Mouse (Mus musculus): Measurements from ENCODE around the gene Ccdc77. TPM values are rescaled to one million over a fixed set of nuclear protein-coding genes. Genes with fewer than 3 reads are reported as not detected.

Ccdc77 gene
- polyA plus RNA-seq, 1 experiment from 2014 or later: 30.1 TPM

DNA sequence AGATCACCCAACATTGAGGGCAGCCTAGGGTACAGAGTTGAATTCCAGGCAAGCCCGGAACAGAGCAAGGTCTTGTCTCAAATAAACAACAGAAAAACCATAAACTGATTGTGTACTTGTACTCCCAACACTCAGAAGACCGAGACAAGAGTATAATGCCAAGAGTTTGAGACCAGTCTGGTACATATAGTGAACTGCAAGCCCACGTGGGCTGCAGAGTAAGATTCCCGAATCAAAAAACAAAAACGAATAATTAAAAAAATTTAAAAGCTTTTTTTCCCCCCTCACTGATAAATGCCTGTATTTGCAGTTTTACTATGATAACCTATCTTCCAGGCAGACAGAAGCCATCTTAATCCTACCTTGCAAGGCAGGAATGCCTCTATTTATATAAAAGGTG, 7.7 kb downstream of the Ccdc77 start:
- peaks cover 11% of the 10 kb centered on the region for H3K4me1 ChIP-seq
- H3K4me3 ChIP-seq: peak overlapping the region; percentile 65
- peak overlapping the region; percentile 87 for H3K27ac ChIP-seq (replicated peaks)
- H3K27me3 ChIP-seq (replicated peaks; ENCODE audit: low read depth, poor library complexity, severe bottlenecking): no peaks in the 10 kb centered on the region
- DNase-seq (ENCODE audit: low spot score): no peak
- 39% methylated on average over 5 of the region's 5 CpGs for WGBS
- H3K9me3 ChIP-seq: no peaks in the 10 kb centered on the region
- H3K36me3 ChIP-seq (replicated peaks): peaks cover 25% of the 10 kb centered on the region

DNA sequence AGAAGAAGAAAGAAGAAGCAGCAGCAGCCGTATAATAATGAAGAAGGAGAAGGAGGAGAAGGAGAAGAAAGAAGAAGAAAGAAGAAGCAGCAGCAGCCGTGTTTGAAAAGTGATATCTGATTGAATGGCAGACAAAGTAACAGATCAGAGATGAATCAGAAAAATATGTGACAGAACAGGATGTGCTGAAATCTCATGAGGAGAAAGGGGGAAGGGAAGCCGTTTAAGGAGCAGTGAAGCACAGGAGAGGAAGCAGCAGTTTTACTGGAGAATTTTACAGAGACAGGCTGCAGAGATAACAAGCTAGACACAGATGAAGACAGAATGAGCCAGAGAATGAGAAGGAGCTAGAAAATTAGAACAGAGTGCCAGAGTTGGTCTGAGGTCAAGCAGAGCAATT, 15.2 kb downstream of the Ccdc77 start:
- H3K27me3 ChIP-seq (replicated peaks; ENCODE audit: low read depth, poor library complexity, severe bottlenecking): no peaks in the 10 kb centered on the region
- H3K27ac ChIP-seq (replicated peaks): no peak overlapping the region
- WGBS: 95% methylated on average over 3 of the region's 3 CpGs
- no peaks in the 10 kb centered on the region for H3K4me1 ChIP-seq
- H3K4me3 ChIP-seq: no peak overlapping the region
- H3K9me3 ChIP-seq: no peaks in the 10 kb centered on the region
- no peak for DNase-seq (ENCODE audit: low spot score)
- H3K36me3 ChIP-seq (replicated peaks): peaks cover 95% of the 10 kb centered on the region

DNA sequence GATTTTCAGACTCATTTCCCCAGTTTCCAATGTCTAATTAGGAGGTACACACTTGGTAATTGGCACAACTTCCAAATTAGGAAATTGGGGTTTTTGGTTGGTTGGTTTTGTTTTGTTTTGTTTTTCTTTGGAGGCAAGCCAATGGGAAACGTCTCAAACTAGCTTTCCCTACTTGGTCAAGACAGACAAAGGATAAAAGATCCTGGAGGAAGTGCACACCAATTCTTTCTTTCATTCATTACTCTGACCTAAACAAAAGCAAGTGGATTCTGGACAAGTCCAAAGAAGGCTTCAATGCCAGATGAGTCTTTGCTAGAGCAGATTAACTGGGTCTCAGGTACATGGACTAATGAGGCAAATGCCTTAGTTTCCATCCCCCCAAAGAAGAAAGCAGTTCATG, 20.2 kb downstream of the Ccdc77 start:
- H3K36me3 ChIP-seq (replicated peaks): peaks cover 98% of the 10 kb centered on the region
- no peak overlapping the region for H3K4me3 ChIP-seq
- 84% methylated on average over 1 of the region's 1 CpGs for WGBS
- no peaks in the 10 kb centered on the region for H3K27me3 ChIP-seq (replicated peaks; ENCODE audit: low read depth, poor library complexity, severe bottlenecking)
- H3K4me1 ChIP-seq: no peaks in the 10 kb centered on the region
- DNase-seq (ENCODE audit: low spot score): no peak
- H3K9me3 ChIP-seq: no peaks in the 10 kb centered on the region
- H3K27ac ChIP-seq (replicated peaks): no peak overlapping the region

DNA sequence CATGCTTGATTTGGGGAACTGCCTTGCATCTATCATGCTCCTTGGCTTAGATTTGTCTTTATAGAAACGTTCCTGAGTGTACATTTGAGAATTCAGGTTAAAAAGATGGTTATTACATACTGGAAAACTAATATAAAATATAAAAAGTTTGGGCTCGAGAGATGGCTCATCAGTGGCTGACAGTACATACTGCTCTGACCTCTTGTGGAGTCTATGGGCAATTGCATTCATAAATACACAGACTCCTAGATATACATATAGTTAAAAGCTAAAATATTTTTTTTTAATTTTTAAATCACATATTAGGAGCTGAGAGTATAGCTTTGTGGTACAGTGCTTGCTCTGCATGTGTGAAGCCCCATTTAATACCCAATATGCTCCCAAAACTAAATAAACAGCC, 31.8 kb downstream of the Ccdc77 start:
- H3K4me1 ChIP-seq: no peaks in the 10 kb centered on the region
- no peaks in the 10 kb centered on the region for H3K27me3 ChIP-seq (replicated peaks; ENCODE audit: low read depth, poor library complexity, severe bottlenecking)
- H3K27ac ChIP-seq (replicated peaks): no peak overlapping the region
- H3K4me3 ChIP-seq: no peak overlapping the region
- 83% methylated on average over 2 of the region's 2 CpGs for WGBS
- DNase-seq (ENCODE audit: low spot score): no peak
- H3K9me3 ChIP-seq: no peaks in the 10 kb centered on the region
- H3K36me3 ChIP-seq (replicated peaks): peaks cover 93% of the 10 kb centered on the region

DNA sequence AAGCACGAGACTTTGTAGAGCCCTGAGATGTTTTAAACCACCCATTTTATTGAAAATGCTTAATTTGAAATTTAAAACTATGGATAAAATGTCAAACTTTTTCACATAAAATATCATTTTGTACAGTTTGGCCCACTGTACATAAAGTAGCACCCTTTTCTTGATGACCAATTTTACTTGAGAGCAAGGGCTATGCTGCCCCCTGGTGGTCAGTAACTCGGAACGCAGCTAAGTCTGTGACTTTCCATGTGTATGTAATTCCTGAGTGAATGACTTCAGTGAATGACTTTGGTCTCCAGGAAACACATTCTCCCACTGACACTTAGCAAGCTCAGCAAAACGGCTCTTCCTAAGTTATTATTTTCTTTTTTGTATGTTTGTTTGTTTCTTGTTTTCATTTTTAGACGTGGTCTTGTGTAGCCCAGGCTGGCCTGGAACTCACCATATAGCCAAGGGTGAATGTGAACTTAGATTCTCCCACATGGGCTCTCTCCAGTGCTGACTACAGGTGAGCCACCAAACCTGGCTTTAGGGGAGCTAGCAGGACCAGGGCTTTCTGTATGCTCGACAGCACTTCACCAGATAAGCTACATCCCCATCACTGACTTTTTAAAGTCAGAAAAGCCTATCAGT, 39.8 kb downstream of the Ccdc77 start:
- Histone ChIP-seq H3K36me3 (replicated peaks) (peaks cover 40% of the 10 kb centered on the region), H3K27me3 (replicated peaks; ENCODE audit: low read depth, poor library complexity, severe bottlenecking) (no peaks in the 10 kb centered on the region), H3K4me1 (no peaks in the 10 kb centered on the region), H3K27ac (replicated peaks) (no peak overlapping the region), H3K9me3 (no peaks in the 10 kb centered on the region), H3K4me3 (no peak overlapping the region)
- 30% methylated on average over 6 of the region's 6 CpGs for WGBS
- DNase-seq (ENCODE audit: low spot score): peak; percentile 68

DNA sequence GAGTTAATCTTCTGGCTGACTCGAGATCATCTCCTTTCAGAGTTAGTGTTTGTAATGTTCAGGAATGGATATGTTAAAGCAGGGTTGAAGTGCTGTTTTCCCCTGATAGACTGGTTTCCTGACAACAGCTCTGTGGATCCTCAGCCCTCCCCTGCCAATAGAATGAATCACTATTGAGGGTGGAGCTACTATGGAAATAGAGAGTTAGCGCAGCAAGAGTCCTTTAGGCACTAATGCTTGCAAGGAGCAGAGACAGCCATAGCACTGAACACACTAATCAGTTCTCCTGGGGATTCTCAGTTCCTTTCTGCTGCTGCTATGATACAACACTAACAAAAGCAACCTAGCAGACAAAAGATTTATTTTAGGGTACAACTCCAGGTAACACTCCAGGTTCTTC, 43.8 kb downstream of the Ccdc77 start:
- DNase-seq (ENCODE audit: low spot score): no peak
- no peaks in the 10 kb centered on the region for H3K4me1 ChIP-seq
- WGBS: 63% methylated on average over 2 of the region's 2 CpGs

DNA sequence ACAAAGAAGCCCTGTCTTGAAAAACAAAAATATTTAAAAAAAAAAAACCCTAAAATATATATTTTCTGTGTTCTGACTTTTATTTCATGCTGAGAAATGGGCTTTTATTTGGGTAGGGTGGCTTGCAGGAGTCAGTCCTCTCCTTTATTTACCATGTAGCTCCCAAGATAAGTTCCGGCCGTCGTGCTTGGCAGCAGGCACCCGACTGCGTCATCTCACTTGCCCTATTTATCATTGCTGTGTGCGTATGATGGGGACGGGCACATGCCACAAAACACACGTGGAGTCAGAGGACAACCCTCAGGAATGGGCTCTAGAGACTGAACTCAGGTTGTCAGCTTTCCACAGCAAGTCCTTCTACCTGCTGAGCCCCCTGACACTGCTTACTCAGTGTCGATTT, 45.0 kb downstream of the Ccdc77 start:
- H3K36me3 ChIP-seq (replicated peaks): peaks cover 9% of the 10 kb centered on the region; the same call in 1 of the 2 replicates
- H3K4me1 ChIP-seq: no peaks in the 10 kb centered on the region
- H3K4me3 ChIP-seq: no peak overlapping the region
- DNase-seq (ENCODE audit: low spot score): no peak
- H3K27me3 ChIP-seq (replicated peaks; ENCODE audit: low read depth, poor library complexity, severe bottlenecking): no peaks in the 10 kb centered on the region
- no peaks in the 10 kb centered on the region for H3K9me3 ChIP-seq
- WGBS: 92% methylated on average over 9 of the region's 9 CpGs
- H3K27ac ChIP-seq (replicated peaks): no peak overlapping the region

More for the DNA sequence above, 43.8 kb downstream of the Ccdc77 start:
- Histone ChIP-seq H3K36me3 (replicated peaks) (peaks cover 20% of the 10 kb centered on the region), H3K27ac (replicated peaks) (no peak overlapping the region), H3K4me3 (no peak overlapping the region), H3K9me3 (no peaks in the 10 kb centered on the region), H3K27me3 (replicated peaks; ENCODE audit: low read depth, poor library complexity, severe bottlenecking) (no peaks in the 10 kb centered on the region)

DNA sequence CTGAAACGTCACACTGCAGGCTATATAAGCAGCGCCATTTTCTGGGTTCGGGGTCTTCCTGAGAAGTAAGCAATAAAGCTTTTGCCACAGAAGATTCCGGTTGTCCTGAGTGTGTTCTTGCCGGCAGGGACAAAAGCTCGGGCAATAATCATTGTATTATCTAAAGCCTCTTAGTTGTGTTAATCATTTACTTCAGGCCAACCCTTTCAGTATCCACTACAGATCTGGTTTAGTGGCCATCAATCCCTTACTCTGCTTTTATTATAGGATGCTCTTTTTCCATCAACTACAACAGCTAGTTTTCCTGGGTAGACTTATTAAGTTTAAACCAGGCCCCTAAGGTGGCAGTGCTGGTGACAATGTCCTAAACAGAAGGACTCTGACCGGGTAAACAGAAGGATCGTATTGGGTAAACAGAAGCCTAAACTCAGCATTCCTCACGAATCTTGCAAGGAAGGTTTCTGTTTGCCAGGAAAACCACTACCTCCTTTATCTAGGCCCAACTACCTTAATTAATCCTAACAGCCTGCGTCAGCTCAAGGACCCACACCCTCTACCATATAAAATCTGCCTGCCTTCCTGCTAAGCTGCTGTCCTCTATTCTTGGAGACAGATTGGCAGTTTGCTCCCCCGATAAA, 45.8 kb downstream of the Ccdc77 start:
- WGBS: 87% methylated on average over 11 of the region's 11 CpGs

DNA sequence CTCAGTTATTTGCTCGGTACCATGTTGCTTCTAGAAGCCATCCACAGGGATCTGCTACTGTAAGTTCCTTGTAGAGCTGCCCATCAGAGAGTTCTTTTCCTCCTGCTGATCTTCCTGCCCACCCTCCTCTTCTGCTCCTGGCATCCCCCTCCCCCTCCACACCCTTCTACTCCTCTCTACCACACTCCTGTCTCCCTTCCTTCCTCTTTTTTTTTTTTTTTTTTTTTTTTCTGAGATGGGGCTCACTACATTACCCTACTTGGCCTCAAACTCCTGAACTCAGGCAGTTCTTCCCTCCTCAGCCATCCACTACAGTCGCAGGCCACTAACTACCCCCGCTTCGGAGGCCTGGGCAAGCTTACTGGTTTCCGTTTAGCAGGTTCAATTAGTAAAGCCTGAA, 51.7 kb downstream of the Ccdc77 start:
- Histone ChIP-seq H3K4me1 (no peaks in the 10 kb centered on the region), H3K27ac (replicated peaks) (no peak overlapping the region), H3K27me3 (replicated peaks; ENCODE audit: low read depth, poor library complexity, severe bottlenecking) (no peaks in the 10 kb centered on the region), H3K9me3 (no peaks in the 10 kb centered on the region), H3K4me3 (no peak overlapping the region), H3K36me3 (replicated peaks) (no peaks in the 10 kb centered on the region)
- 79% methylated on average over 5 of the region's 5 CpGs for WGBS
- DNase-seq (ENCODE audit: low spot score): no peak

More for the DNA sequence above, 45.8 kb downstream of the Ccdc77 start:
- Histone ChIP-seq H3K36me3 (replicated peaks) (0 out of 2 replicates have a peak, but pooled peaks cover 2% of the 10 kb centered on the region), H3K9me3 (no peaks in the 10 kb centered on the region), H3K27ac (replicated peaks) (no peak overlapping the region), H3K4me1 (no peaks in the 10 kb centered on the region), H3K27me3 (replicated peaks; ENCODE audit: low read depth, poor library complexity, severe bottlenecking) (no peaks in the 10 kb centered on the region), H3K4me3 (no peak overlapping the region)
- no peak for DNase-seq (ENCODE audit: low spot score)

DNA sequence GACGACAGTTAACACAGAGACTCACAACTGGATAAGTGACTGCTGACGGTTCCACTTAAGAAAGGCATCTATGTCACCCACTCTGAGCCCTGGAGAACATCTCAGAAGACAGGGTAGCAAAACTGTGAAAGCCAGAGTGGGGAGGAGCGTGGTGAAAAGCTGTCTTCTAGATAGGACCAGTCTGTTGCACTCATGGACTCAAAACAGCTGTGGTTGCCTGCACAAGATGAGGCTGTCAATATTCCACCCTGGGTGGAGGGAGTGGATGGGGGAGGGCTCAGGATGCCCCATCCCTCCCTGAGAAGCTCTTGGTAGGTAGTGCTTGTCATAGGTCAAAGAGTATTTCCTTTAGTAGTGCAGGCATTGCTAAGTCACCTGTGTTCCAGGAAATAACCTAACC, 54.4 kb downstream of the Ccdc77 start:
- 71% methylated on average over 3 of the region's 3 CpGs for WGBS

DNA sequence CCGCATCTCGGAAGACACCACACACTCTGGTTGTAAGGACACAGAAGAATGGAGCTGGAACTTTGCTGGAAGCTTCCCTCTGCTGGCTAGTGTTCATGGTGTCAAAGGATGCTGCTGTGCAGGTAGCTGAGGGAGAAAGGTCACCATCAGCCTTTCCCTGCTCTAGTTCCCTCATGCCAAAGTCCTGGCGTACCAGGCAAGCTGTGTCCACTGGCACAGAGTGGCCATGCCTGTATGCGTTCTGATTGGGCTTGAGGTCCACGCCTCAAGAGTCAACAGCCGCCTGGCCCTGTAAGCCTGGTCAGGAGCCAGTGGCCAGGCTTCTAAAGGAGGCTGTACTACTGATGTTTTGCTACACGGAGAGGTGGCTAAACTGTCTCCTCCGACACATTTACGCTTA, 54.8 kb downstream of the Ccdc77 start:
- Histone ChIP-seq H3K27me3 (replicated peaks; ENCODE audit: low read depth, poor library complexity, severe bottlenecking) (no peaks in the 10 kb centered on the region), H3K27ac (replicated peaks) (no peak overlapping the region), H3K4me3 (no peak overlapping the region), H3K4me1 (no peaks in the 10 kb centered on the region), H3K36me3 (replicated peaks) (no peaks in the 10 kb centered on the region), H3K9me3 (no peaks in the 10 kb centered on the region)
- DNase-seq (ENCODE audit: low spot score): no peak
- WGBS: 82% methylated on average over 9 of the region's 9 CpGs

More for the DNA sequence above, 54.4 kb downstream of the Ccdc77 start:
- H3K36me3 ChIP-seq (replicated peaks): no peaks in the 10 kb centered on the region
- no peaks in the 10 kb centered on the region for H3K9me3 ChIP-seq
- no peaks in the 10 kb centered on the region for H3K27me3 ChIP-seq (replicated peaks; ENCODE audit: low read depth, poor library complexity, severe bottlenecking)
- no peak overlapping the region for H3K27ac ChIP-seq (replicated peaks)
- no peaks in the 10 kb centered on the region for H3K4me1 ChIP-seq
- DNase-seq (ENCODE audit: low spot score): no peak
- H3K4me3 ChIP-seq: no peak overlapping the region

DNA sequence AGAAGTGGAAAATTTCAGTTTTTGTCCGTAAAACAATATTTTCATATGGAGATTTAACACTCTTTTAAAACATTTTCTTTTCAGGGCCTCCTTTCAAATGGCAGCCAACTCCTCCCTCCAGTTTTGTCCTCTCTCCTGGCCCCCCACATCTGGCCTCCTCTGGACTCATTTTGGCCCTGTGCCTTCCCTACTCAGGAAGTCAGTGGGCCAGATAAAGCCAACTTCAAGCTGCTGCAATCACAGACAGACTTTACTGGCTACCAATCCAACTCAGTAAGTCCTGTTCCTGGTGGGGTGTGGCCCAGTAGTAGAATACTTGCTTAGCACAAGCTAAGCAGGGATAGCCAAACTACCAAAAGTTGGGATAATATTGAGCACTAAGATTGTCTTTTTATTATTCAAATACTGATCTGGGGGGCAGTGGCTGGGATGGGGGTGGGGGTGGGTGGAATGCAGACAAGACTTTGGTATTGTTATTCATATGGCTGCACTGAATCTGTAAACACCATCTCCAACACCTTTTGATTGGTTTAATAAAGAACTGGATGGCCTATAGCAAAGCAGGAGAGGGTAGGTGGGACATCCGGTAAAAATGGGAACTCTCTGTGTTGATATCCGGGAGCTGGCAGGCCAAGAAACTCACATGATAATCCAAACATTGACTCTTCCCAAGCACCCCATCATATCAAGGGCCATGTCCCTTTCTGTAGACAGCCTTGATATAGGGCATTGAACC, 57.1 kb downstream of the Ccdc77 start:
- Histone ChIP-seq H3K27me3 (replicated peaks; ENCODE audit: low read depth, poor library complexity, severe bottlenecking) (peaks cover 9% of the 10 kb centered on the region), H3K4me1 (peaks cover 10% of the 10 kb centered on the region), H3K9me3 (no peaks in the 10 kb centered on the region), H3K27ac (replicated peaks) (no peak overlapping the region), H3K4me3 (no peak overlapping the region), H3K36me3 (replicated peaks) (no peaks in the 10 kb centered on the region)
- 83% methylated on average over 3 of the region's 3 CpGs for WGBS
- DNase-seq (ENCODE audit: low spot score): no peak

All from embryonic facial prominence, embryonic 10.5 days (tissue).